Comparison of ENCODE assay signal across 11 mouse cellular contexts in genomic region chr9:53376820-53377219, GRCm38 (mm10). TPM values are rescaled to one million over a fixed set of nuclear protein-coding genes. Genes with fewer than 3 reads are reported as not detected.
DNase-seq lines count a peak whose midpoint lies in the region; TF ChIP-seq lines count a peak whose summit lies in the region.
"Had no signal": no experiment of that assay in that cellular context is flagged by ENCODE, and none has a peak within 500 bp of the region (broad histone marks: within the 10 kb centered on the region; RNA-seq: fewer than 3 reads in every experiment).

No protein-coding gene starts in this region.

- no peak for DNase-seq in gastrocnemius, adult 2 months
- no peak for DNase-seq in gastrocnemius, postnatal 4 days (ENCODE audit: low spot score in 2 of 2)
- peak; percentile 41 for DNase-seq in thymus, adult 2 months
- no peak for DNase-seq in thymus, adult 18-20 months
- peak; percentile 34 for DNase-seq in lung, postnatal 36 days
- no peak for DNase-seq in right cerebral cortex, adult 2 months (ENCODE audit: low spot score in 2 of 2)
- DNase-seq in ovary, postnatal 14 days (ENCODE audit: low spot score), result no peak
- DNase-seq in layer of hippocampus, postnatal 25 days (ENCODE audit: extremely low spot score in 1 of 2, low spot score in 1 of 2), result no peak
- DNase-seq: liver, embryonic 13.5 days had no signal

- no peaks in the 10 kb centered on the region for H3K27me3 ChIP-seq in thymus, adult 2 months (ENCODE audit: control insufficient read depth, insufficient read depth, low read length)
- H3K27me3 ChIP-seq: embryonic facial prominence, embryonic 15.5 days; liver, embryonic 13.5 days had no signal

- peak; percentile 51 for TF ChIP-seq CTCF in gastrocnemius, adult 2 months (IDR thresholded peaks at IDR 0.05)
- TF ChIP-seq CTCF in thymus, adult 2 months (IDR thresholded peaks at IDR 0.05; ENCODE audit: borderline replicate concordance, control insufficient read depth, extremely low read depth, insufficient read depth, low read length, poor library complexity), result peak; percentile 60; the same call in 1 of the 2 replicates

- intact Hi-C loops in gastrocnemius, adult 2 months (cut with DNase I), result no loop called here

- WGBS in thymus, adult 2 months, result 93% methylated on average over 13 of the region's 13 CpGs

- H3K36me3 ChIP-seq in thymus, adult 2 months (ENCODE audit: control insufficient read depth, insufficient read depth, low read length), result no peaks in the 10 kb centered on the region
- H3K36me3 ChIP-seq: embryonic facial prominence, embryonic 15.5 days; liver, embryonic 13.5 days had no signal

- H3K4me3 ChIP-seq in gastrocnemius, adult 2 months, result no peak overlapping the region
- H3K4me3 ChIP-seq in thymus, adult 2 months (ENCODE audit: control insufficient read depth, insufficient read depth, low read length), result no peak overlapping the region
- H3K4me3 ChIP-seq: embryonic facial prominence, embryonic 15.5 days; liver, embryonic 13.5 days had no signal

- TF ChIP-seq POLR2A in thymus, adult 2 months (IDR thresholded peaks at IDR 0.05; ENCODE audit: control insufficient read depth, extremely low read depth, insufficient read depth, low read length, poor library complexity), result no peak

- H3K27ac ChIP-seq in gastrocnemius, adult 2 months, result no peak overlapping the region
- H3K27ac ChIP-seq in thymus, adult 2 months (ENCODE audit: control insufficient read depth, insufficient read depth, low read length), result no peak overlapping the region
- H3K27ac ChIP-seq: embryonic facial prominence, embryonic 15.5 days; liver, embryonic 13.5 days had no signal

- H3K4me1 ChIP-seq in thymus, adult 2 months (replicated peaks; ENCODE audit: control insufficient read depth, insufficient read depth, low read length), result no peaks in the 10 kb centered on the region
- H3K4me1 ChIP-seq: embryonic facial prominence, embryonic 15.5 days; liver, embryonic 13.5 days had no signal

RNA-seq across cellular contexts. Expression of gene Kdelc2, which starts 7.0 kb away (rescaled TPM):
- 1 to 10 TPM; 4.2 to 5.4 TPM for total RNA-seq in gastrocnemius, adult 2 months (2021)
- total RNA-seq in gastrocnemius, postnatal 4 days (2021), result 10 to 100 TPM; 25.3 to 25.5 TPM
- 1.6 and 1.8 TPM in 2 replicates for polyA plus RNA-seq in thymus, adult 2 months (2012; rRNA removed)
- total RNA-seq in layer of hippocampus, postnatal 25 days (2021), result 1 to 10 TPM; 4.5 to 5.2 TPM

RNA-seq across cellular contexts. Expression of gene 4930550C14Rik, which starts 25.3 kb away (rescaled TPM):
- total RNA-seq in gastrocnemius, adult 2 months (2021), result under 1 TPM in 1 of 2 experiments, not detected in 1; 0.39 TPM
- under 1 TPM; 0.10 to 0.44 TPM for total RNA-seq in gastrocnemius, postnatal 4 days (2021)
- 0.12 and 0.36 TPM in 2 replicates for polyA plus RNA-seq in thymus, adult 2 months (2012; rRNA removed)
- under 1 TPM; 0.27 to 0.38 TPM for total RNA-seq in layer of hippocampus, postnatal 25 days (2021)
- total RNA-seq: heart, adult 18-20 months had no signal

Comparison
In these comparisons a context has a peak if more than half of its experiments do, and no peak if none do; other contexts are left out.
1. DNase-seq: peak in thymus, adult 2 months (single experiment) and lung, postnatal 36 days (single experiment); none in gastrocnemius, adult 2 months (single experiment), gastrocnemius, postnatal 4 days (0 of 2), thymus, adult 18-20 months (0 of 2), right cerebral cortex, adult 2 months (0 of 2), ovary, postnatal 14 days (single experiment) and layer of hippocampus, postnatal 25 days (0 of 2).
2. RNA of gene Kdelc2, which starts 7.0 kb away (total RNA-seq): 25.3 to 25.5 TPM in gastrocnemius, postnatal 4 days; 4.2 to 5.4 TPM in gastrocnemius, adult 2 months and 4.5 to 5.2 TPM in layer of hippocampus, postnatal 25 days; every median in the first group is over 4 times any median in the second.